Mouse (Mus musculus) small intestine, adult 2 months (tissue): ENCODE measurements at regions not wholly inside any gene's neighbourhood (a gene's known extent, or its start where the extent isn't known, plus 50 kb on each side); places are given as distances from the start of the nearest gene placed in this dataset.

Source experiments
- CTCF ChIP-seq: fragments of 200-500 bp; IDR thresholded peaks from 2 replicates; pipeline ENCODE4 v1.5.1; 2012; ENCODE audit warnings: low read depth, mild to moderate bottlenecking, control low read depth, inconsistent platforms, low read length, moderate library complexity, mixed read lengths; ENCODE audit not compliant: insufficient replicate concordance, insufficient read length; ENCODE audit errors: extremely low read depth
- POLR2A ChIP-seq: fragments of 200-500 bp; IDR thresholded peaks from 2 replicates; pipeline ENCODE4 v1.6.1; 2012; ENCODE audit warnings: low read depth, mild to moderate bottlenecking, control low read depth, inconsistent platforms, low read length, moderate library complexity

- no peak for TF ChIP-seq POLR2A
- no peak for TF ChIP-seq CTCF
These were observed 131.6 kb downstream of the Tpra1 start for GRCm38 (mm10) chr6:89033433-89034298.
